Mouse (Mus musculus): ENCODE measurements at regions not wholly inside any gene's neighbourhood (a gene's known extent, or its start where the extent isn't known, plus 50 kb on each side); places are given as distances from the start of the nearest gene placed in this dataset.

DNA sequence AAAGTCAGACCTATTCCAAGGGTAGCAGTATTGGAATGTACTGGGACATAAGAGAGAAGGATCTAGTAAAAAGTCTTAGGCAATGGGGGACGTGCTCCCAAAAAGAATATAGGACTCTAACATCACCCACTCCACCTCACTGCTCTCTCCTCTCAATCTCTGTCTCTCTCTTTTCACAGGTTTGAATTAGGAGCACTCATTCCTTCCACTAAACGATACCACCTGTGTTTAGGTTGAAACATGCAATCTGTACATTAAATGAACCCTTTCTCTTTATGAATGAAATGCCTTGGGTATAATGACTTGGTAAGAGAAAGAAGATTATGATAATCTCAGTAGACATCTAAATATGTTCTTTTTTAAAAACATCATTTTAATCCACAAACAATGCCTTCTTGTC, 129.4 kb downstream of the Zpld1 start:
- no peaks in the 10 kb centered on the region for H3K36me3 ChIP-seq (ENCODE audit: control insufficient read depth, insufficient read depth, low read length)
- H3K4me2 ChIP-seq (replicated peaks; ENCODE audit: low read depth, low read length), result no peak overlapping the region
- H3K27me3 ChIP-seq (ENCODE audit: control insufficient read depth, insufficient read depth, low read length), result no peaks in the 10 kb centered on the region
- H3K27ac ChIP-seq (ENCODE audit: low read depth, low read length), result no peak overlapping the region
- DNase-seq (ENCODE audit: low spot score) (no peak), ATAC-seq (ENCODE audit: low FRiP score) (no peak)
- H3K9me3 ChIP-seq (ENCODE audit: control insufficient read depth, low read length), result no peaks in the 10 kb centered on the region
- 82% methylated on average over 2 of the region's 2 CpGs for whole genome bisulfite sequencing
- H3K9ac ChIP-seq (ENCODE audit: low read depth, low read length), result no peak overlapping the region
- H3K4me1 ChIP-seq (replicated peaks; ENCODE audit: control insufficient read depth, insufficient read depth, low read length), result no peaks in the 10 kb centered on the region; the same call in 1 of the 2 replicates
- H3K4me3 ChIP-seq (ENCODE audit: low read depth, low read length), result no peak overlapping the region

DNA sequence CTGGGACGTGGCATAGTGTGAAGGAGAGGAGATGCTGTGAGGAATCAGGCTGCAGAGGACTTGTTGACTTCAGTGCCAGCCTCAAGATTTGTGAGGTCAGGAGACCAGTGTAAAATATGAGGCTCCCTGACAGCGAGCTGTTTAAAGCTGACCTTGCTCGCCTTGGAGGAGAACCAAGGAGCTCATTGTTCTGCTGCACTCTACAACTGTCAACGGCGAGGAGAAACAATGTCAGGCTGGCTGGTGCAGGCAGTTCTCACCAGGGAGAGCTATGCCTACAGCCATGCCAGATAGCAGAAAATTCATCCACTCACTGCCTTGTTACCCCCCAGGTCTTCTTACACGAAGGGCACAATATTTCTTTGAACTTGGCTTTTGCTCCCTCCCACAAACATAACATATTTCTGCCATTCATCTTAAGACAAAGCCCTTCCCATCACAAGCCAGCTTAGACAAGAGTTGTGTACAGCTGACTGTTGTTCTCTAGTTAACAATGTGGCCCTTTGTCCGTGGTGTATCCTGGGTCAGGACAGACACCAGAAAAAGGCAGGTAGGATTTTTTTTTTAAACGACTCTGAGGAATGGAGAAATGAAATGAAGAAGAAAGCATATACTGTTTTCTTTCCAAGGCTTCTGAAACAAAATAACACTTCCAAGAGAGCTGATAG, 131.5 kb downstream of the Zpld1 start:
- Histone ChIP-seq H3K4me2 (replicated peaks; ENCODE audit: low read depth, low read length) (no peak overlapping the region), H3K9me3 (ENCODE audit: control insufficient read depth, low read length) (no peaks in the 10 kb centered on the region), H3K27me3 (ENCODE audit: control insufficient read depth, insufficient read depth, low read length) (no peaks in the 10 kb centered on the region), H3K4me3 (ENCODE audit: low read depth, low read length) (no peak overlapping the region), H3K27ac (ENCODE audit: low read depth, low read length) (no peak overlapping the region), H3K4me1 (replicated peaks; ENCODE audit: control insufficient read depth, insufficient read depth, low read length) (no peaks in the 10 kb centered on the region; the same call in 1 of the 2 replicates), H3K36me3 (ENCODE audit: control insufficient read depth, insufficient read depth, low read length) (no peaks in the 10 kb centered on the region), H3K9ac (ENCODE audit: low read depth, low read length) (no peak overlapping the region)
- DNase-seq (ENCODE audit: low spot score) (no peak), ATAC-seq (ENCODE audit: low FRiP score) (peak; percentile 69)
- WGBS, result 51% methylated on average over 8 of the region's 8 CpGs

DNA sequence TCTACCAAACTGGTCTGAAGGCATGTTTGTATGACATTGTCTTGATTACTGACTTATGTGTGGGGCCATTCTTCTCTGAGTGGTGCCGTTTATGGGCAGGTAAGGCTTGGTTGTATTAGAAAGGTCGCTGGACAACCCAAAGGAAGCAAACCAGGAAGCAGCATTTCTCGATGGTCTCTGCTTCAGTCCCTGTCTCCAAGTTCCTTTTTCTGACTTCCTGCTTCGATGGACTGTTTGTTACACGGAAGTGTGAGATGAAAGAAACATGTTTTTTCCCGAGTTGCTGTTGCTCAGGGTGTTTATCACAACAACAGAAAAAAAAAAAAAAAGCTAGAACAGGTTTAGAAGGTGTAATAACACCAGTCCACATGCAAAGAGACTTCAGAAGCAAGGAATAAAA, 134.9 kb downstream of the Zpld1 start:
- ATAC-seq (ENCODE audit: low FRiP score) (no peak), DNase-seq (ENCODE audit: low spot score) (no peak)
- Histone ChIP-seq H3K27ac (ENCODE audit: low read depth, low read length) (no peak overlapping the region), H3K27me3 (ENCODE audit: control insufficient read depth, insufficient read depth, low read length) (no peaks in the 10 kb centered on the region), H3K9me3 (ENCODE audit: control insufficient read depth, low read length) (no peaks in the 10 kb centered on the region), H3K4me1 (replicated peaks; ENCODE audit: control insufficient read depth, insufficient read depth, low read length) (no peaks in the 10 kb centered on the region; the same call in 1 of the 2 replicates), H3K36me3 (ENCODE audit: control insufficient read depth, insufficient read depth, low read length) (no peaks in the 10 kb centered on the region), H3K4me2 (replicated peaks; ENCODE audit: low read depth, low read length) (no peak overlapping the region), H3K4me3 (ENCODE audit: low read depth, low read length) (no peak overlapping the region), H3K9ac (ENCODE audit: low read depth, low read length) (no peak overlapping the region)
- 81% methylated on average over 6 of the region's 6 CpGs for WGBS

DNA sequence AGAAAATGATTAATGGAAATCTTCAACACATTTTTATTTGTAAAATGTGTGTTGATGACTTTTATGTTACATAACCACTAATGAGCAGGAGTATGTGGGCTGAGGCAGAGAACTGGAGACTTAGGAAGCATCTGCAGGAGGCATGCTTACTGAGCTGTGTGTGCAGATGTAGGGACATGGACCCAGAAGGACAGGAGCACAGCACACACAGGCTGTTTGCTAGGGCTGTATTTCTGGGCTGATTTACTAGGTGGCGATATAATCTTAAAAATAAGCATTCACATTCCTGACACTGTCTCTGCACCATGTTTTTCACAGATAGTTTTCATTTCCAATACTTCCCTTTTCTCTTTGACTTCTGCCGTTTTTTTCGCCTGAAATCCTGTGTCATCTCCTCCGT, 146.1 kb downstream of the Zpld1 start:
- ATAC-seq (ENCODE audit: low FRiP score) (peak; percentile 38; the same call in 1 of the 2 replicates), DNase-seq (ENCODE audit: low spot score) (peak; percentile 17)
- no peak overlapping the region for H3K4me3 ChIP-seq (ENCODE audit: low read depth, low read length)
- H3K4me1 ChIP-seq (replicated peaks; ENCODE audit: control insufficient read depth, insufficient read depth, low read length), result no peaks in the 10 kb centered on the region
- H3K27me3 ChIP-seq (ENCODE audit: control insufficient read depth, insufficient read depth, low read length), result no peaks in the 10 kb centered on the region
- no peaks in the 10 kb centered on the region for H3K36me3 ChIP-seq (ENCODE audit: control insufficient read depth, insufficient read depth, low read length)
- no peak overlapping the region for H3K27ac ChIP-seq (ENCODE audit: low read depth, low read length)
- no peak overlapping the region for H3K4me2 ChIP-seq (replicated peaks; ENCODE audit: low read depth, low read length)
- no peaks in the 10 kb centered on the region for H3K9me3 ChIP-seq (ENCODE audit: control insufficient read depth, low read length)
- no peak overlapping the region for H3K9ac ChIP-seq (ENCODE audit: low read depth, low read length)
- 50% methylated on average over 4 of the region's 4 CpGs for WGBS

DNA sequence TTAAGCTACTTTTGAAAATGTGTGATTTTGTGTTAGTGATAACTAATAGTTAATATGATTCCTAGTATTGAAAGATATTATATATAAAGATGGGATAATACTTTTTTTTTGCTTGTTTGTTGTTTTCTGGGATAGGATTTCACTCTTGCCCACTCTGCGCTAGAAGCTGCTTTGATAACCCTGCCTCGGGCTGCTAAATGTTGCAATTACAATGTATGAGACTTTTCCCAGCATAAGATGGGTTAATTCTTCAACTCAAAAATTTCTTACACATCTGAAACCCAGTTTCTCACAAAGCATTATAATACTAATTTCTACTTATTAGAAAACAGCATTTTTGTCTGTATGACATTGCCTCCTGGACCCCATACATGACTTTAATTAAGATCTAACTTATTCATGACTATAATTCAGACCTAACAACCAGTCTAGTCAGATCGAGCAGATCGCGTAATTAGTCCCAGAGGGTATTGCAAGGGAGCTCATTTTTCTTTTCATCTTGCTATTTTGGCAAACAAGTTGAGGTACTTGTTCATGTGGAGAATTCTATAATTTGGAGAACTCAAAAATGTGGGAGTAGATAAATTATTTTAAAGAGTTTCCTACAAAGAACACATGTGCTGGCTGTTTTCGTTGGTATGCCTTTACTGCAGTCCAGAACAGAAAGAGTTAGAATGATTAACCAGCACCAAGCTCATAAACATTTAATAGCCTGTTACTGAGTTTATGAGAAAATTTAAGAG, 155.2 kb downstream of the Zpld1 start:
- no peaks in the 10 kb centered on the region for H3K4me1 ChIP-seq (replicated peaks; ENCODE audit: control insufficient read depth, insufficient read depth, low read length)
- H3K9me3 ChIP-seq (ENCODE audit: control insufficient read depth, low read length), result no peaks in the 10 kb centered on the region
- DNase-seq (ENCODE audit: low spot score) (no peak), ATAC-seq (ENCODE audit: low FRiP score) (no peak)
- 77% methylated on average over 6 of the region's 6 CpGs for WGBS
- H3K4me3 ChIP-seq (ENCODE audit: low read depth, low read length), result no peak overlapping the region
- no peaks in the 10 kb centered on the region for H3K36me3 ChIP-seq (ENCODE audit: control insufficient read depth, insufficient read depth, low read length)
- H3K9ac ChIP-seq (ENCODE audit: low read depth, low read length), result no peak overlapping the region
- H3K4me2 ChIP-seq (replicated peaks; ENCODE audit: low read depth, low read length), result no peak overlapping the region
- no peaks in the 10 kb centered on the region for H3K27me3 ChIP-seq (ENCODE audit: control insufficient read depth, insufficient read depth, low read length)
- H3K27ac ChIP-seq (ENCODE audit: low read depth, low read length), result no peak overlapping the region

DNA sequence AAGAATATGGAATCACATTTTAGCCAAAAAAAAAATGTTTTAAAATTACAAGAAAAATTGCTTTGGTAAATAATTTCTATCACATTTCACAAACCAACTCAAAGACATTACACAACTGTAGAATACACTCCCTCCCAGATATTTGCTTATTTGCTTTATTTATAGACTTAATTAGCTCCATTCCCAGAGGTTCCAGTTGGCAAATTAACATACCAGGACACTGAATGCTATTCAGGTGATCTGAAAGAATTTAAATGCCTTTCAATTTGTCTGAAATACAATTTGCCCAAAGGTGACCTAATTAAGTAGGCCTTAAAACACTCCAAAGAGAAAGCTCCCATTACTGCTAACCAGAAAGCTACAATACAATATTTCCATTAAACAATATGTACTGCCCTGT, 162.8 kb downstream of the Zpld1 start:
- ATAC-seq (ENCODE audit: low FRiP score) (no peak), DNase-seq (ENCODE audit: low spot score) (no peak)
- no peak overlapping the region for H3K9ac ChIP-seq (ENCODE audit: low read depth, low read length)
- no peak overlapping the region for H3K27ac ChIP-seq (ENCODE audit: low read depth, low read length)
- H3K4me3 ChIP-seq (ENCODE audit: low read depth, low read length), result no peak overlapping the region
- H3K4me1 ChIP-seq (replicated peaks; ENCODE audit: control insufficient read depth, insufficient read depth, low read length), result no peaks in the 10 kb centered on the region
- H3K27me3 ChIP-seq (ENCODE audit: control insufficient read depth, insufficient read depth, low read length), result no peaks in the 10 kb centered on the region
- H3K4me2 ChIP-seq (replicated peaks; ENCODE audit: low read depth, low read length), result no peak overlapping the region
- H3K36me3 ChIP-seq (ENCODE audit: control insufficient read depth, insufficient read depth, low read length), result no peaks in the 10 kb centered on the region
- H3K9me3 ChIP-seq (ENCODE audit: control insufficient read depth, low read length), result no peaks in the 10 kb centered on the region

DNA sequence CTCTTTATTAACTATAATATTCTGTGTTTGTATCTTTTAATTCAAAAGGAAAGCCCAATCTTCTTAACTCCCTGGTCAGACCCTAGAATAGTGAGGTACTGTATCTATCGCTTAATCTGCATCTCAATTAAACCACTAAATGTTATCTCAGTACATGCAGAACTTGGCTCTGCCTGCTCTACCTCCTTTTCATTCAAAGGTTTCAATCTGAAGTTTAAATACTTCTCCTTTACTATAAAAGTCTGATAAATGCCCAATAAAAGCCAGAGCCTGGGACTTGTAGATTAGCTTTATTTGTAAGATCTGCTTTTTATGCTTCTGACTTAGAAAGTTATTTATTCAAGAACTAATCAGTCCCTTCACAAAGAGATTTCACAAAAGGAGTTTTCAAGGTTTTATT, 200.1 kb downstream of the Zpld1 start:
- no peak for ATAC-seq (ENCODE audit: low FRiP score)
- Histone ChIP-seq H3K4me3 (ENCODE audit: low read depth, low read length) (no peak overlapping the region), H3K9ac (ENCODE audit: low read depth, low read length) (no peak overlapping the region), H3K27me3 (ENCODE audit: control insufficient read depth, insufficient read depth, low read length) (no peaks in the 10 kb centered on the region), H3K9me3 (ENCODE audit: control insufficient read depth, low read length) (no peaks in the 10 kb centered on the region), H3K36me3 (ENCODE audit: control insufficient read depth, insufficient read depth, low read length) (no peaks in the 10 kb centered on the region), H3K4me2 (replicated peaks; ENCODE audit: low read depth, low read length) (no peak overlapping the region), H3K4me1 (replicated peaks; ENCODE audit: control insufficient read depth, insufficient read depth, low read length) (no peaks in the 10 kb centered on the region), H3K27ac (ENCODE audit: low read depth, low read length) (no peak overlapping the region)
- DNase-seq (ENCODE audit: low spot score), result no peak
- whole genome bisulfite sequencing, result 91% methylated on average over 1 of the region's 1 CpGs

DNA sequence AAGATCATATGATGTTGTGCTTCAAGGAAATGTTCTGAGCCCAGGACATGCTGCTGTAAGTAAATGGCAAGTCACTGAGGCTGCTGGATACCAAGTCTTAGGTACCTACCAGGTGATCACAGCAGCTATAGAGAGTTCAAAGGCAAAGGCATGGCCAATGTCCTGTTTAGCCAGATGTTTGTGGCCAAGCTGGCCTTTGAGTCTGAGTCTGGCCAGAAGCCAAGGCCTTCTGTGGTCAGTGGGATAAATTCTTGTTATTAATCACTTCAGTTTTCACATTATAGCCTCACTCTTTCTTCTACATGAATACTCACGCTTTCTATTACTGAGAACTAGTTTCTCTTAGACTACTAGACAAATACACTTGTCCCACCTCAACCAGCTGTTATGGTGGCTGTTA, 210.3 kb downstream of the Zpld1 start:
- H3K4me1 ChIP-seq (replicated peaks; ENCODE audit: control insufficient read depth, insufficient read depth, low read length), result no peaks in the 10 kb centered on the region
- H3K4me3 ChIP-seq (ENCODE audit: low read depth, low read length), result no peak overlapping the region
- H3K9ac ChIP-seq (ENCODE audit: low read depth, low read length), result no peak overlapping the region
- ATAC-seq (ENCODE audit: low FRiP score) (no peak), DNase-seq (ENCODE audit: low spot score) (no peak)
- no peaks in the 10 kb centered on the region for H3K27me3 ChIP-seq (ENCODE audit: control insufficient read depth, insufficient read depth, low read length)
- no peaks in the 10 kb centered on the region for H3K36me3 ChIP-seq (ENCODE audit: control insufficient read depth, insufficient read depth, low read length)
- H3K4me2 ChIP-seq (replicated peaks; ENCODE audit: low read depth, low read length), result no peak overlapping the region
- WGBS, result 87% methylated on average over 1 of the region's 1 CpGs
- no peaks in the 10 kb centered on the region for H3K9me3 ChIP-seq (ENCODE audit: control insufficient read depth, low read length)
- no peak overlapping the region for H3K27ac ChIP-seq (ENCODE audit: low read depth, low read length)

DNA sequence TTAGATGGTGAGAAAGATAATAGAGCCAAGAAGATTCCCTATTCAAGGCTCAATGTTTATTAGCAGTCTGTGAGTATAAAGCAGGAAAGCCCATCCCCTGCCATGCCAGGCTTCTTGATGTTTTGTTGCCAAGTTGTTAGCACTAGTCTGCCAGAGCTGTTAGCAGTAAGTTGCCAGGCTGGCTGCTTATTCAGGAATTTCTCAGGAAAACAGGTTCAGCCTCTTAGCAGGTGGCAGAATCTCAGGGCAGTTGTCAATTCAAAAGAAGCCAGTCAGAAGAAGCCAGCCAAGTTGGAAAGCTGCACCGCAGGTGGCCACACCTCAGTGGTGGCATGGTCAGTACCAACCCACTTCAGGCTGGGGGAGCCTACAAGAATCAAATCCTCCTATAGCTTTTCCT, 221.6 kb downstream of the Zpld1 start:
- Histone ChIP-seq H3K4me3 (ENCODE audit: low read depth, low read length) (no peak overlapping the region), H3K27ac (ENCODE audit: low read depth, low read length) (no peak overlapping the region), H3K9ac (ENCODE audit: low read depth, low read length) (no peak overlapping the region), H3K4me2 (replicated peaks; ENCODE audit: low read depth, low read length) (no peak overlapping the region), H3K9me3 (ENCODE audit: control insufficient read depth, low read length) (no peaks in the 10 kb centered on the region), H3K4me1 (replicated peaks; ENCODE audit: control insufficient read depth, insufficient read depth, low read length) (no peaks in the 10 kb centered on the region), H3K36me3 (ENCODE audit: control insufficient read depth, insufficient read depth, low read length) (no peaks in the 10 kb centered on the region), H3K27me3 (ENCODE audit: control insufficient read depth, insufficient read depth, low read length) (no peaks in the 10 kb centered on the region)
- WGBS, result 64% methylated on average over 1 of the region's 1 CpGs
- DNase-seq (ENCODE audit: low spot score) (no peak), ATAC-seq (ENCODE audit: low FRiP score) (no peak)
